Mouse (Mus musculus): ENCODE data around the gene Rps6kc1. TPM values are rescaled to one million over a fixed set of nuclear protein-coding genes. Genes with fewer than 3 reads are reported as not detected.

The Rps6kc1 gene
- total and polyA plus RNA-seq, 3 experiments: 7.8 to 18.0 (median 12.5) TPM

GRCm38 (mm10) chr1:190724591-190725380 lies 186.8 kb downstream of the Rps6kc1 start:
- peaks cover 0 to 7% of the 10 kb centered on the region in 2 experiments; a peak in 1 of 4 replicates for H3K4me1 ChIP-seq (ENCODE audit: control insufficient read depth in 1 of 2, insufficient read depth in 2 of 2)
- no peaks in the 10 kb centered on the region for H3K36me3 ChIP-seq (replicated peaks in 1 of 2; ENCODE audit: control insufficient read depth in 1 of 2, insufficient read depth in 1 of 2, low read length in 1 of 2)
- dilution Hi-C loops (cut with MboI; ENCODE audit: extremely low pct_ligation_motif_present, extremely low pct_unique_long_range_greater_than_20kb, low sequenced_read_pairs) (no loop called here), in situ Hi-C loops (cut with MboI; ENCODE audit: low pct_ligation_motif_present, low pct_unique_long_range_greater_than_20kb, low sequenced_read_pairs) (no loop called here)
- DNase-seq (ENCODE audit: extremely low read depth): no peak
- no peak overlapping the region for H3K27ac ChIP-seq (ENCODE audit: insufficient read depth, low read depth)
- no peak overlapping the region for H3K4me2 ChIP-seq (ENCODE audit: insufficient read depth, low read depth, poor library complexity, severe bottlenecking)
- H3K9ac ChIP-seq (ENCODE audit: insufficient read depth, low read depth): no peak overlapping the region
- no peak for TF ChIP-seq NELFE (IDR thresholded peaks at IDR 0.05; ENCODE audit: low read depth, low read length)
- no peak for TF ChIP-seq USF2 (conservative IDR thresholded peaks at IDR 0.05; ENCODE audit: low read depth, low read length)
- no peak for TF ChIP-seq UBTF (IDR thresholded peaks at IDR 0.05; ENCODE audit: low read depth, low read length)
- TF ChIP-seq BHLHE40 (IDR thresholded peaks at IDR 0.05; ENCODE audit: low read depth, low read length): no peak
- no peak for TF ChIP-seq RAD21 (IDR thresholded peaks at IDR 0.05; ENCODE audit: low read depth, low read length)
- no peak overlapping the region for H3K4me3 ChIP-seq (replicated peaks in 1 of 3; ENCODE audit: low read depth in 2 of 3, low read length in 2 of 3, poor library complexity in 1 of 3)
- H3K9me3 ChIP-seq (replicated peaks; ENCODE audit: low read length): no peaks in the 10 kb centered on the region
- H3K27me3 ChIP-seq (replicated peaks): no peaks in the 10 kb centered on the region
- no peaks in the 10 kb centered on the region for H3K79me2 ChIP-seq (replicated peaks; ENCODE audit: control insufficient read depth, extremely low read depth, insufficient read depth, poor library complexity, severe bottlenecking)

- H3K9me3 ChIP-seq (replicated peaks; ENCODE audit: low read length): no peaks in the 10 kb centered on the region
- no peak overlapping the region for H3K4me2 ChIP-seq (ENCODE audit: insufficient read depth, low read depth, poor library complexity, severe bottlenecking)
- H3K27ac ChIP-seq (ENCODE audit: insufficient read depth, low read depth): no peak overlapping the region
- no peaks in the 10 kb centered on the region for H3K79me2 ChIP-seq (replicated peaks; ENCODE audit: control insufficient read depth, extremely low read depth, insufficient read depth, poor library complexity, severe bottlenecking)
- in situ Hi-C loops (cut with MboI; ENCODE audit: low pct_ligation_motif_present, low pct_unique_long_range_greater_than_20kb, low sequenced_read_pairs): no loop called here
- DNase-seq (ENCODE audit: extremely low read depth): no peak
- no peaks in the 10 kb centered on the region for H3K36me3 ChIP-seq (replicated peaks in 1 of 2; ENCODE audit: control insufficient read depth in 1 of 2, insufficient read depth in 1 of 2, low read length in 1 of 2)
- dilution Hi-C loops (cut with MboI; ENCODE audit: extremely low pct_ligation_motif_present, extremely low pct_unique_long_range_greater_than_20kb, low sequenced_read_pairs): no loop called here
- no peak for TF ChIP-seq ZNF384 (IDR thresholded peaks at IDR 0.05; ENCODE audit: low read depth, low read length)
- TF ChIP-seq EP300 (IDR thresholded peaks at IDR 0.05; ENCODE audit: low read length): no peak
- TF ChIP-seq MAZ (IDR thresholded peaks at IDR 0.05; ENCODE audit: low read depth, low read length): no peak
- TF ChIP-seq CHD2 (IDR thresholded peaks at IDR 0.05; ENCODE audit: low read length): no peak
- no peak for TF ChIP-seq UBTF (IDR thresholded peaks at IDR 0.05; ENCODE audit: low read depth, low read length)
- no peak for TF ChIP-seq USF2 (conservative IDR thresholded peaks at IDR 0.05; ENCODE audit: low read depth, low read length)
- no peak for TF ChIP-seq MAFK (IDR thresholded peaks at IDR 0.05; ENCODE audit: insufficient replicate concordance, low read length)
- no peak for TF ChIP-seq ELF1 (IDR thresholded peaks at IDR 0.05; ENCODE audit: low read depth, low read length)
- no peak for TF ChIP-seq POLR2A (IDR thresholded peaks at IDR 0.05; ENCODE audit: low read depth, low read length)
- no peak for TF ChIP-seq E2F4 (IDR thresholded peaks at IDR 0.05; ENCODE audit: insufficient replicate concordance, low read depth, low read length)
- TF ChIP-seq SIN3A (IDR thresholded peaks at IDR 0.05; ENCODE audit: low read length): no peak
- no peak for TF ChIP-seq USF1 (IDR thresholded peaks at IDR 0.05; ENCODE audit: low read depth, low read length)
- no peak for TF ChIP-seq MXI1 (IDR thresholded peaks at IDR 0.05; ENCODE audit: low read depth, low read length)
- TF ChIP-seq GABPA (IDR thresholded peaks at IDR 0.05; ENCODE audit: insufficient replicate concordance, low read depth, low read length): no peak
- no peak for TF ChIP-seq ZC3H11A (IDR thresholded peaks at IDR 0.05; ENCODE audit: low read depth, low read length)
- TF ChIP-seq HCFC1 (IDR thresholded peaks at IDR 0.05; ENCODE audit: low read depth, low read length): no peak
- TF ChIP-seq MYC (IDR thresholded peaks at IDR 0.05; ENCODE audit: low read depth, low read length): no peak
- no peak for TF ChIP-seq POLR2AphosphoS2 (IDR thresholded peaks at IDR 0.05; ENCODE audit: low read depth, low read length)
- H3K4me3 ChIP-seq (replicated peaks in 1 of 3; ENCODE audit: low read depth in 2 of 3, low read length in 2 of 3, poor library complexity in 1 of 3): no peak overlapping the region
- no peak overlapping the region for H3K9ac ChIP-seq (ENCODE audit: insufficient read depth, low read depth)
- peaks cover 0 to 4% of the 10 kb centered on the region in 2 experiments; a peak in 1 of 4 replicates for H3K4me1 ChIP-seq (ENCODE audit: control insufficient read depth in 1 of 2, insufficient read depth in 2 of 2)
- H3K27me3 ChIP-seq (replicated peaks): no peaks in the 10 kb centered on the region
Measured at GRCm38 (mm10) chr1:190723926-190724430, 187.6 kb downstream of the Rps6kc1 start.

Measured in CH12.LX (cell line).